Mouse (Mus musculus): ENCODE measurements around the gene Ap3d1.

GRCm38 (mm10) chr10:80761821-80762220, 19.8 kb upstream of the Ap3d1 start:
- no peak for TF ChIP-seq POLR2A (IDR thresholded peaks at IDR 0.05; ENCODE audit: borderline replicate concordance, extremely low read depth, insufficient read depth, insufficient read length, poor library complexity, severe bottlenecking)
- TF ChIP-seq CTCF (IDR thresholded peaks at IDR 0.05; ENCODE audit: borderline replicate concordance, extremely low read depth, insufficient read depth, insufficient read length) = no peak
